Comparison of ENCODE assay signal across 47 mouse cellular contexts in the genomic region with DNA sequence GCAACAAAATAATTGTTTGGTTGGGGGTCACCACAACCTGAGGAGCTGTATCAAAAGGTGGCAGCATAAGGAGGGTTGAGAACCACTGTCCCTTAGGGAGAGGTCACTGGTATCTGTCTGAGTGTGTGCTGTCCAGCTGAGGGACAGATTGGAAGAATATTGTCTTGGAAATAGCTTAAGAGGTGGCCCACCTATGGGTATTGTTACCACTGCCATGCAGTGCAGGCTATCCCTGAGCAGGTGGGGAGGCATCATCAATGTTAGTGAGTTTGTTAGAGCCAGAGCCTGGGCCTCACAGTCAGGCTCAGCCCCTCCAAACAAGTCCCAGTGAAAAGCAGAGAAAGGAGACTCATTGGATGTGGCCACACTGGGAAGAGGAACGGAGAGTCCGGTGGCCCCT. TPM values are rescaled to one million over a fixed set of nuclear protein-coding genes. Genes with fewer than 3 reads are reported as not detected.
"Had no signal": no experiment of that assay in that cellular context is flagged by ENCODE, and none has a peak within 500 bp of the region (broad histone marks: within the 10 kb centered on the region; RNA-seq: fewer than 3 reads in every experiment).

No protein-coding gene starts in this region.

- H3K27me3 ChIP-seq: limb, embryonic 12.5 days; limb, embryonic 13.5 days; limb, embryonic 15.5 days; liver, embryonic 15.5 days; lung, embryonic 15.5 days; midbrain, embryonic 12.5 days; midbrain, embryonic 13.5 days; midbrain, embryonic 15.5 days; neural tube, embryonic 12.5 days had no signal

- H3K9me3 ChIP-seq: limb, embryonic 10.5 days; limb, embryonic 12.5 days; limb, embryonic 13.5 days; limb, embryonic 15.5 days; liver, embryonic 12.5 days; liver, embryonic 13.5 days; liver, embryonic 15.5 days; lung, embryonic 15.5 days; megakaryocyte, embryonic 14.5 days; midbrain, embryonic 10.5 days; midbrain, embryonic 12.5 days; midbrain, embryonic 13.5 days; midbrain, embryonic 15.5 days; neural tube, embryonic 12.5 days had no signal

- H3K4me1 ChIP-seq: midbrain, embryonic 12.5 days; midbrain, embryonic 13.5 days; midbrain, embryonic 15.5 days; neural tube, embryonic 12.5 days had no signal

- H3K27ac ChIP-seq: limb, embryonic 10.5 days; limb, embryonic 12.5 days; limb, embryonic 13.5 days; limb, embryonic 15.5 days; liver, embryonic 12.5 days; liver, embryonic 13.5 days; liver, embryonic 14.5 days; liver, embryonic 15.5 days; lung, embryonic 15.5 days; macrophage; midbrain, embryonic 10.5 days; midbrain, embryonic 12.5 days; midbrain, embryonic 13.5 days; midbrain, embryonic 15.5 days; neural tube, embryonic 12.5 days had no signal

- H3K36me3 ChIP-seq: limb, embryonic 10.5 days; limb, embryonic 12.5 days; limb, embryonic 13.5 days; limb, embryonic 15.5 days; liver, embryonic 12.5 days; liver, embryonic 13.5 days; liver, embryonic 15.5 days; lung, embryonic 15.5 days; midbrain, embryonic 10.5 days; midbrain, embryonic 12.5 days; midbrain, embryonic 13.5 days; midbrain, embryonic 15.5 days; neural tube, embryonic 12.5 days had no signal

- H3K9ac ChIP-seq: limb, embryonic 12.5 days; limb, embryonic 13.5 days; limb, embryonic 15.5 days; liver, embryonic 12.5 days; liver, embryonic 13.5 days; liver, embryonic 14.5 days; liver, embryonic 15.5 days; liver, postnatal 0 days; lung, embryonic 14.5 days; lung, embryonic 15.5 days; midbrain, embryonic 12.5 days; midbrain, embryonic 13.5 days; midbrain, embryonic 15.5 days; neural tube, embryonic 12.5 days had no signal

- H3K4me2 ChIP-seq: limb, embryonic 12.5 days; limb, embryonic 13.5 days; limb, embryonic 15.5 days; liver, embryonic 11.5 days; liver, embryonic 12.5 days; liver, embryonic 13.5 days; liver, embryonic 15.5 days; lung, embryonic 14.5 days; lung, embryonic 15.5 days; midbrain, embryonic 11.5 days; midbrain, embryonic 12.5 days; midbrain, embryonic 13.5 days; midbrain, embryonic 15.5 days; neural tube, embryonic 12.5 days had no signal

- DNase-seq: left cerebral cortex, postnatal 4 days; liver; liver, embryonic 13.5 days; liver, postnatal 0 days; lung, adult 18-20 months; lung, adult 2 months; lung, embryonic 14.5 days; lung, postnatal 10 days; lung, postnatal 14 days; lung, postnatal 36 days; lung, postnatal 4 days; midbrain, embryonic 14.5 days had no signal

- ATAC-seq: liver, embryonic 12.5 days; liver, postnatal 0 days; lung, postnatal 0 days; midbrain, embryonic 13.5 days; midbrain, embryonic 15.5 days; midbrain, embryonic 16.5 days had no signal

- H3K4me3 ChIP-seq: limb, embryonic 10.5 days; limb, embryonic 12.5 days; limb, embryonic 13.5 days; limb, embryonic 15.5 days; liver, embryonic 12.5 days; liver, embryonic 13.5 days; liver, embryonic 15.5 days; lung, embryonic 15.5 days; midbrain, embryonic 10.5 days; midbrain, embryonic 12.5 days; midbrain, embryonic 13.5 days; midbrain, embryonic 15.5 days; myocyte; neural tube, embryonic 12.5 days had no signal

RNA-seq across cellular contexts. Expression of a gene that starts 8.8 kb away (rescaled TPM):
- total RNA-seq: liver, adult 2 months; megakaryocyte progenitor cell, adult 5-6 weeks; megakaryocyte, adult 5-6 weeks; megakaryocyte-erythroid progenitor cell, adult 5-6 weeks; monocyte, adult 5-6 weeks had no signal
- polyA plus RNA-seq: liver, embryonic 11.5 days; liver, embryonic 12.5 days; macrophage; neural tube, embryonic 11.5 days had no signal

RNA-seq across cellular contexts. Expression of a gene that starts 22.8 kb away (rescaled TPM):
- total RNA-seq: left cerebral cortex, postnatal 10 days; left cerebral cortex, postnatal 14 days; left cerebral cortex, postnatal 25 days; left cerebral cortex, postnatal 36 days; left cerebral cortex, postnatal 4 days; liver, adult 2 months; megakaryocyte progenitor cell, adult 5-6 weeks; megakaryocyte, adult 5-6 weeks; megakaryocyte-erythroid progenitor cell, adult 5-6 weeks; midbrain, postnatal 0 days; monocyte, adult 5-6 weeks had no signal
- polyA plus RNA-seq: limb, embryonic 10.5 days; limb, embryonic 11.5 days; limb, embryonic 12.5 days; limb, embryonic 13.5 days; limb, embryonic 14.5 days; limb, embryonic 15.5 days; liver, adult 2 months; liver, embryonic 11.5 days; liver, embryonic 12.5 days; liver, embryonic 13.5 days; liver, embryonic 14.5 days; liver, embryonic 15.5 days; liver, embryonic 16.5 days; liver, postnatal 0 days; lung, adult 2 months; lung, embryonic 15.5 days; lung, embryonic 16.5 days; lung, postnatal 0 days; macrophage; midbrain, embryonic 10.5 days; midbrain, embryonic 11.5 days; midbrain, embryonic 12.5 days; midbrain, embryonic 13.5 days; midbrain, embryonic 14.5 days; midbrain, embryonic 15.5 days; midbrain, embryonic 16.5 days; midbrain, postnatal 0 days; myocyte; neural tube, embryonic 11.5 days had no signal
